Mouse (Mus musculus): Measurements from ENCODE around the gene Tubg2. TPM values are rescaled to one million over a fixed set of nuclear protein-coding genes. Genes with fewer than 3 reads are reported as not detected.

Tubg2 gene
- total RNA-seq (2023) = 3.1 to 5.6 TPM (median 4.7 TPM) in 4 replicates

DNA sequence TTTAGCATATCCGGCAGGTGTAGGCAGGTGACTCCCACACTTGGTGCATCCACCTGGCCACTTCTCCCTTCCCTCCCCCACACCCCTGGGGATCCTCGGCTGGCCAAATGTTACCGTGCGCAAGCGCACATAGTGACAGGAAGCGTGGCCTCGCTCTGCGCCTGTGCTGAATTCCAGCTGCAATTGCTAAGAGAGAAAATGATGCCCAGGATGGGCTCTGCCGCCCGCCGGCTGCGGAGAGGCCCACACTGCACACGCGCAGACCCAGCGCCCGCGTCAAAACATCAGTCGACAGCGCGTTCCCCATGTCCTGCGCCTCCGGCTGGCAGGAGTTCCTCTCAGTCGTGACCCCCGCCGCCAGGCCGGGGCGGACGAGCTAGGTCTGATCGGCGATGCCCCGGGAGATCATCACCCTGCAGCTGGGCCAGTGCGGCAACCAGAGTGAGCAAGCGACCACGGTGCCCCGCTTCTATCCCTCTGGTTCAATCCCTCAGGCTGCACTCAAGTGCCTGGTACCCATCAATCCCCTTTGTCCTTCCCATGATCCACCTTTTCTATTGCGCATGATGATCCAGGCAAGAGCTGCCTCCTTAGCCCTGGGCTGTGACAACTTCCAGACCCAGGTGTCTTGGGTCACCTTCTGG lies at the start of gene Tubg2:
TSS of gene Tubg2 (plus strand) at position 180 of the 644 bp plus-strand sequence.

DNA sequence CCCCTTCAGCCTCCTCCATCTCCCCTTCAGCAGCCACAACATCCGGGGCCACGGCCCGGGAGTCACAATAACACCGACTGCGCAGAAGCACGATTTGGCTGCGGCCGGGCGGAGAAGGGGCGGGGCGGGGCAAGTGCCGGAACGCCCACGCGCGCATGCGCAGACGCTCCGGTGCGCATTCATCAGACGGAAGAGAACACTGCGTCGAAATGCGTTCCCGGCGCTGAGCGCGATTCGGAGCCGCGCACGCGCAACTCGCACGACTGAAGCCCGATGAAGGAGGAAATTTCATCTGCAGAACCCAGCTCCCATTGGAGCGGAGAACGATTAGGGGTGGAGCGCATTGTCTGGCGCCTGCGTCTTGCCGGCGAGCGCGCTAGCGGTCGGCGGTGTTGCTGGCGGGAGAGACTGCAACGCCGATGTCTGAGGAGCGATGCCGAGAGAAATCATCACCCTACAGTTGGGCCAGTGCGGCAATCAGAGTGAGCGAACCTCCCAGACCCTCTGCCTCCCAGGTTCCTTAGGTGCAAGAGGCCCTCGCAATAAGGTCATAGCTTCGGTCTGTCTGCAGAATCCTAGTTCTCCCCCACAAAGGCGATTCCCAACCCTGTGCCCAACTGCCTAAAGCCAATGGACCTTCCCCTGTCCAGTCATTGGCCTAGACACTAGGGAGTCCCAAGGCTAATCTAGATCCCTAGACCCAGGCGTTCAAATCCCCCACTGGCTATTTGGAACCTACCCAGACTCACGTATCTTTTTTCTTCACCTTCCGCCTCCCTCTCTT lies 35.8 kb upstream of the Tubg2 start, which contains the start of the genes Retreg3 and Tubg1:
TSS of gene Retreg3 (minus strand) at position 133 of the 784 bp plus-strand sequence.
TSS of gene Tubg1 (plus strand) at position 178 of the 784 bp plus-strand sequence.

DNA sequence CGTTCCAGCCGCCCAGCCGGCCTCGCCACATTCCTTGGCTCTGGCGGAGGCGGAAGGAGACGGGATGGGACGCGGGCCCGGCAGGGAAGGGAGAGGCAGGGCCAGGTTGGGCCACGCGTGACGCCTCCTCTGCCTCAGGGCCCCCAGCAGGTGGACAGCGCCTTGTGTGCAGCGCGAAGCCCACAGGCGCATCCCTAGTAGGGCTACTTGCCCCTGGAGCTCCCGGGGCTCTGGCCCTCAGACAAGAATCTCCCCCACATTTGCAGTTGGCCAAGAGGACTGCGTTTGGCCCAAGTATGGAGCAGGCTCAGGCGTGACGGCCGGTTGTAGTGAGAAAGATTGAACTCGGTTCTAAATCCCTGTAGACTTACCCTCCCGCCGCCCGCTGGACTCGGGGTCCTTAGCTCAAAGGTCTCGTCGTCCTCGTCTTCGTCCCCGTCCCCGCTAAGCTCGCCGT lies 14.7 kb downstream of the Tubg2 start, which contains the start of gene Cntnap1:
TSS of gene Cntnap1 (plus strand) at position 170 of the 457 bp plus-strand sequence.

DNA sequence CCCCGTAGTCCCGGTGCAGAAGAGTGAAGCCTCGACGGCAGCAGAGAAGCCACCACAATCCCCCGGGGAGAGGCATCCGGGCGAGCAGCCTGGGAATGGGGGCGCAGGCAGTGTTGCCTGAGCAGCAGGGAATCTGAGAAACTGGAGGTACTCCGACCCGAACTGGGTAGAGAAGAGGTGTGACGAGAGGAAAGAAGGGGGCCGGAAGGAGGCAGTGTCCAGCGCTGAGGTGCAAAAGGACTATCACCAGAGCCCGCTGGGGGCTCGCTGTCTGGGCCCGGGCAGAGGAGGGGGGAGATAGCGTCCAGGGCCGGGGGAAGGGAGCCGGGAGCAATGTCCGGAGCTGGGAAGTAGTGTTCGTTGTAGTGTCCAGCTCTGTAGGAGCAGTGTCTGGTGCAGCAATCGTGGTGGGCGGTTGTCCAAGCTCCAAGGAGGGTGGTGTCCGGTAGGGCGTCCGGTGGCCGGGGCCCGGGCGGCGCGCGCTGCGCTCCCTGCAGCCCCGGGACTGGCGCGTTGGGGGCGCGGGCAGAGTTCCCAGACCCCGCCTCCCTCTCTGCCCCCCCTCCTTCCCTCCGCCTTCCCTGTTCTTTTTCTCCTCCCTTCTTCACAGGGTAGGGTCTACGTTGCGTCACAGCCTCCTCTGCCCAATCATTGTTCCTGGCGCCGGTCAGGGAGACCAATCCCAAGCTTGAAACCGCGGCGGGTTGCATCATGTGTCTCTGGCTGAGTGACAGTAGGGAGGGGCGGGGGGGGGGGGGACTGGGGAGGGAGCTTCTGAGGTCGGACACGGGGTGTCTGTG lies 15.3 kb downstream of the Tubg2 start, which contains the start of gene Plekhh3:
TSS of gene Plekhh3 (minus strand) at position 541 of the 800 bp plus-strand sequence.

DNA sequence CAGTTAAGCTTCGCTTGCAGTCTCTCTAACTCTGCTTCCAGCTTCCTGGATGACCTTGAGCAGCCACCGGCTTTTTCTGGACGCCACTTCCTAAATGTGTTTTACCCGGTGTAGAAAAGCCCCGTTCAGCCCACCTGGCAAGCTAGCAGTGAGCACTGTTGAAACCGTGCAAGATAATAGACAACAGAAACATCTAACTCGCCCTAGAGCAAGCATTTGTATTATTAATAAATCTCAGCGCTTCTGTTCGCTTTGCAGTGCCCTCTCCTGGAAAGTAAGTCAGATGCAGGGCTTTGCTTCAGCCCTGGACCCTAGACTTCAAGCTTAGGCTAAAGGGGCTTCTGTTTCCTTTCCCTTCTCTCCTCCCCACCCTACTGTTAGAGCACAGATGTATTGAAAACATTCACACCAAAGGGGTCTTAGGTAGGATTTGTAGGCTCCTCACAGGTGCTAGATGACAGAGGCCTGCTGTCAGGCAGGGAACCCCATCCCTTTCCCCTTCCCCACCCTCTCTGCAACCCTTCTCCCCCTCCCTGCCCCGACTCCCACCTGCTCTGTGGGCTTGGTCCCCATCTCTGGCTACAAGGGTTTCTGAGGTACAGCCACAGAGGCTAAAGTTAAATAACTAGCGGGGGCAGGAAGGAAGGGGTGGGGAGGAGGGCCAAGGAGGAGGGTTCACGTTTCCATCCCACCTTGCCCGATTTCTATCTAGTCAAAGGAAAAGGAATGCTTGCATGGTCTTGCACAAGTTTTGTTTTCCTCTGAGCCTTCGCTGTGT lies 19.3 kb downstream of the Tubg2 start, which contains the start of gene Ccr10:
TSS of gene Ccr10 (minus strand) at position 593 of the 778 bp plus-strand sequence.

Other genes starting within 250 kb of the Tubg2 start
- 260 to 282 TPM (median 268 TPM) in 4 replicates for gene Stat3, start 216.4 kb upstream of the Tubg2 start, total RNA-seq (2023)
- gene Cavin1, start 185.0 kb upstream of the Tubg2 start, total RNA-seq (2023) = 0.27 to 0.88 TPM in 2 of 4 replicates, not detected in the others
- 66.2 to 98.9 TPM (median 80.0 TPM) in 4 replicates for gene Atp6v0a1, start 146.5 kb upstream of the Tubg2 start, total RNA-seq (2023)
- gene Naglu, start 85.9 kb upstream of the Tubg2 start, total RNA-seq (2023) = 12.9 to 16.4 TPM (median 15.4 TPM) in 4 replicates
- 0.86 to 2.2 TPM (median 1.4 TPM) in 4 replicates for gene Hsd17b1, start 77.5 kb upstream of the Tubg2 start, total RNA-seq (2023)
- gene Coasy, start 73.3 kb upstream of the Tubg2 start, total RNA-seq (2023) = 13.9 to 15.7 TPM (median 14.8 TPM) in 4 replicates
- gene Mlx, start 68.6 kb upstream of the Tubg2 start, total RNA-seq (2023) = 32.6 to 43.0 TPM (median 36.8 TPM) in 4 replicates
- 3.7 to 4.6 TPM (median 4.2 TPM) in 4 replicates for gene Psmc3ip, start 60.5 kb upstream of the Tubg2 start, total RNA-seq (2023)
- gene Retreg3, start 36.0 kb upstream of the Tubg2 start, total RNA-seq (2023) = 71.0 to 81.9 TPM (median 75.1 TPM) in 4 replicates
- 15.8 to 18.7 TPM (median 16.9 TPM) in 4 replicates for gene Tubg1, start 36.0 kb upstream of the Tubg2 start, total RNA-seq (2023)
- 0.34 to 0.49 TPM (median 0.37 TPM) in 4 replicates for gene Cntnap1, start 14.6 kb downstream of the Tubg2 start, total RNA-seq (2023)
- gene Plekhh3, start 15.4 kb downstream of the Tubg2 start, total RNA-seq (2023) = 1.2 to 4.3 TPM (median 3.4 TPM) in 4 replicates
- not detected in 4 replicates for gene Ccr10, start 19.5 kb downstream of the Tubg2 start, total RNA-seq (2023)
- gene Ezh1, start 70.6 kb downstream of the Tubg2 start, total RNA-seq (2023) = 78.1 to 86.6 TPM (median 84.3 TPM) in 4 replicates
- gene Ramp2, start 90.1 kb downstream of the Tubg2 start, total RNA-seq (2023) = not detected in 4 replicates
- gene Vps25, start 97.8 kb downstream of the Tubg2 start, total RNA-seq (2023) = 74.7 to 90.7 TPM (median 77.1 TPM) in 4 replicates
- gene Wnk4, start 104.7 kb downstream of the Tubg2 start, total RNA-seq (2023) = 0.30 to 1.1 TPM (median 0.57 TPM) in 4 replicates
- 0.22 to 0.77 TPM (median 0.35 TPM) in 4 replicates for gene Cntd1, start 123.1 kb downstream of the Tubg2 start, total RNA-seq (2023)
- 27.6 to 31.2 TPM (median 28.7 TPM) in 4 replicates for gene Coa3, start 123.2 kb downstream of the Tubg2 start, total RNA-seq (2023)
- gene Becn1, start 146.4 kb downstream of the Tubg2 start, total RNA-seq (2023) = 181 to 201 TPM (median 186 TPM) in 4 replicates
- gene Psme3, start 160.3 kb downstream of the Tubg2 start, total RNA-seq (2023) = 136 to 141 TPM (median 140 TPM) in 4 replicates
- 13.9 to 14.7 TPM (median 14.2 TPM) in 4 replicates for gene Aoc2, start 169.2 kb downstream of the Tubg2 start, total RNA-seq (2023)
- gene Aoc3, start 174.7 kb downstream of the Tubg2 start, total RNA-seq (2023) = 0.28 to 0.64 TPM (median 0.60 TPM) in 4 replicates
- not detected in 4 replicates for gene G6pc, start 211.7 kb downstream of the Tubg2 start, total RNA-seq (2023)